Mouse (Mus musculus): ENCODE results near the gene Yap1. TPM values are rescaled to one million over a fixed set of nuclear protein-coding genes. Genes with fewer than 3 reads are reported as not detected.

The Yap1 gene
- polyA plus RNA-seq, 1 experiment from 2014 or later, result 37.1 TPM

- Histone ChIP-seq H3K9ac (replicated peaks; ENCODE audit: low read length) (no peak overlapping the region), H3K36me3 (ENCODE audit: insufficient read depth, low read length) (peaks cover 21% of the 10 kb centered on the region), H3K27ac (ENCODE audit: low read length) (peak overlapping the region; percentile 77), H3K4me1 (ENCODE audit: insufficient read depth, low read length) (peaks cover 26% of the 10 kb centered on the region; the same call in 1 of the 2 replicates), H3K9me3 (ENCODE audit: low read length) (no peaks in the 10 kb centered on the region), H3K4me2 (replicated peaks; ENCODE audit: low read depth, low read length) (no peak overlapping the region), H3K4me3 (ENCODE audit: low read length) (no peak overlapping the region), H3K27me3 (ENCODE audit: insufficient read depth, low read length) (no peaks in the 10 kb centered on the region)
- WGBS, result 57% methylated on average over 9 of the region's 9 CpGs
- ATAC-seq (ENCODE audit: low FRiP score, low TSS enrichment), result peak; percentile 86
These were observed 44.0 kb downstream of the Yap1 start for GRCm38 (mm10) chr9:7960382-7960781.

- Histone ChIP-seq H3K9me3 (ENCODE audit: low read length) (no peaks in the 10 kb centered on the region), H3K36me3 (ENCODE audit: insufficient read depth, low read length) (peaks cover 28% of the 10 kb centered on the region), H3K27ac (ENCODE audit: low read length) (no peak overlapping the region), H3K4me2 (replicated peaks; ENCODE audit: low read depth, low read length) (no peak overlapping the region), H3K4me3 (ENCODE audit: low read length) (no peak overlapping the region), H3K4me1 (ENCODE audit: insufficient read depth, low read length) (peaks cover 21% of the 10 kb centered on the region; the same call in 1 of the 2 replicates), H3K27me3 (ENCODE audit: insufficient read depth, low read length) (no peaks in the 10 kb centered on the region), H3K9ac (replicated peaks; ENCODE audit: low read length) (no peak overlapping the region)
- ATAC-seq (ENCODE audit: low FRiP score, low TSS enrichment), result no peak
- WGBS, result 90% methylated on average over 2 of the region's 2 CpGs
These were observed 45.1 kb downstream of the Yap1 start for GRCm38 (mm10) chr9:7959301-7959700.

GRCm38 (mm10) chr9:7958025-7958593, 46.3 kb downstream of the Yap1 start:
- Histone ChIP-seq H3K4me2 (replicated peaks; ENCODE audit: low read depth, low read length) (no peak overlapping the region), H3K36me3 (ENCODE audit: insufficient read depth, low read length) (peaks cover 33% of the 10 kb centered on the region), H3K27ac (ENCODE audit: low read length) (no peak overlapping the region), H3K27me3 (ENCODE audit: insufficient read depth, low read length) (no peaks in the 10 kb centered on the region), H3K4me3 (ENCODE audit: low read length) (no peak overlapping the region), H3K9ac (replicated peaks; ENCODE audit: low read length) (no peak overlapping the region), H3K9me3 (ENCODE audit: low read length) (no peaks in the 10 kb centered on the region), H3K4me1 (ENCODE audit: insufficient read depth, low read length) (peaks cover 21% of the 10 kb centered on the region; the same call in 1 of the 2 replicates)
- 74% methylated on average over 7 of the region's 7 CpGs for WGBS
- no peak for ATAC-seq (ENCODE audit: low FRiP score, low TSS enrichment)

GRCm38 (mm10) chr9:7957407-7957806, 47.0 kb downstream of the Yap1 start:
- no peak overlapping the region for H3K4me2 ChIP-seq (replicated peaks; ENCODE audit: low read depth, low read length)
- H3K27ac ChIP-seq (ENCODE audit: low read length), result no peak overlapping the region
- ATAC-seq (ENCODE audit: low FRiP score, low TSS enrichment), result no peak
- peaks cover 21% of the 10 kb centered on the region; the same call in 1 of the 2 replicates for H3K4me1 ChIP-seq (ENCODE audit: insufficient read depth, low read length)
- H3K4me3 ChIP-seq (ENCODE audit: low read length), result no peak overlapping the region
- peaks cover 40% of the 10 kb centered on the region for H3K36me3 ChIP-seq (ENCODE audit: insufficient read depth, low read length)
- WGBS, result 70% methylated on average over 2 of the region's 2 CpGs
- no peaks in the 10 kb centered on the region for H3K9me3 ChIP-seq (ENCODE audit: low read length)
- H3K27me3 ChIP-seq (ENCODE audit: insufficient read depth, low read length), result no peaks in the 10 kb centered on the region
- H3K9ac ChIP-seq (replicated peaks; ENCODE audit: low read length), result no peak overlapping the region

- H3K4me2 ChIP-seq (replicated peaks; ENCODE audit: low read depth, low read length), result no peak overlapping the region
- H3K4me3 ChIP-seq (ENCODE audit: low read length), result no peak overlapping the region
- ATAC-seq (ENCODE audit: low FRiP score, low TSS enrichment), result no peak
- no peaks in the 10 kb centered on the region for H3K9me3 ChIP-seq (ENCODE audit: low read length)
- H3K36me3 ChIP-seq (ENCODE audit: insufficient read depth, low read length), result peaks cover 40% of the 10 kb centered on the region
- peaks cover 12% of the 10 kb centered on the region; the same call in 1 of the 2 replicates for H3K4me1 ChIP-seq (ENCODE audit: insufficient read depth, low read length)
- H3K27me3 ChIP-seq (ENCODE audit: insufficient read depth, low read length), result no peaks in the 10 kb centered on the region
- 77% methylated on average over 8 of the region's 8 CpGs for WGBS
- no peak overlapping the region for H3K27ac ChIP-seq (ENCODE audit: low read length)
- H3K9ac ChIP-seq (replicated peaks; ENCODE audit: low read length), result no peak overlapping the region
These were observed 48.0 kb downstream of the Yap1 start for GRCm38 (mm10) chr9:7956400-7956799.

- Histone ChIP-seq H3K9me3 (ENCODE audit: low read length) (no peaks in the 10 kb centered on the region), H3K36me3 (ENCODE audit: insufficient read depth, low read length) (peaks cover 59% of the 10 kb centered on the region), H3K27me3 (ENCODE audit: insufficient read depth, low read length) (no peaks in the 10 kb centered on the region), H3K4me1 (ENCODE audit: insufficient read depth, low read length) (no peaks in the 10 kb centered on the region), H3K27ac (ENCODE audit: low read length) (0 out of 2 replicates have a peak overlapping the region, but pooled peaks have one; percentile 12), H3K4me2 (replicated peaks; ENCODE audit: low read depth, low read length) (no peak overlapping the region), H3K4me3 (ENCODE audit: low read length) (no peak overlapping the region), H3K9ac (replicated peaks; ENCODE audit: low read length) (no peak overlapping the region)
- 63% methylated on average over 5 of the region's 5 CpGs for WGBS
- peak; percentile 92 for ATAC-seq (ENCODE audit: low FRiP score, low TSS enrichment)
These were observed 51.5 kb downstream of the Yap1 start for GRCm38 (mm10) chr9:7952886-7953285.

- H3K9ac ChIP-seq (replicated peaks; ENCODE audit: low read length), result no peak overlapping the region
- no peaks in the 10 kb centered on the region for H3K9me3 ChIP-seq (ENCODE audit: low read length)
- H3K27ac ChIP-seq (ENCODE audit: low read length), result no peak overlapping the region
- no peaks in the 10 kb centered on the region for H3K27me3 ChIP-seq (ENCODE audit: insufficient read depth, low read length)
- ATAC-seq (ENCODE audit: low FRiP score, low TSS enrichment), result no peak
- H3K4me2 ChIP-seq (replicated peaks; ENCODE audit: low read depth, low read length), result no peak overlapping the region
- H3K36me3 ChIP-seq (ENCODE audit: insufficient read depth, low read length), result peaks cover 60% of the 10 kb centered on the region
- no peaks in the 10 kb centered on the region for H3K4me1 ChIP-seq (ENCODE audit: insufficient read depth, low read length)
- 92% methylated on average over 7 of the region's 7 CpGs for WGBS
- no peak overlapping the region for H3K4me3 ChIP-seq (ENCODE audit: low read length)
These were observed 54.2 kb downstream of the Yap1 start for GRCm38 (mm10) chr9:7950211-7950644.

- peaks cover 53% of the 10 kb centered on the region for H3K36me3 ChIP-seq (ENCODE audit: insufficient read depth, low read length)
- H3K9ac ChIP-seq (replicated peaks; ENCODE audit: low read length), result no peak overlapping the region
- WGBS, result 95% methylated on average over 4 of the region's 4 CpGs
- H3K4me2 ChIP-seq (replicated peaks; ENCODE audit: low read depth, low read length), result no peak overlapping the region
- no peaks in the 10 kb centered on the region for H3K27me3 ChIP-seq (ENCODE audit: insufficient read depth, low read length)
- no peak overlapping the region for H3K27ac ChIP-seq (ENCODE audit: low read length)
- ATAC-seq (ENCODE audit: low FRiP score, low TSS enrichment), result no peak
- no peaks in the 10 kb centered on the region for H3K9me3 ChIP-seq (ENCODE audit: low read length)
- no peak overlapping the region for H3K4me3 ChIP-seq (ENCODE audit: low read length)
- no peaks in the 10 kb centered on the region for H3K4me1 ChIP-seq (ENCODE audit: insufficient read depth, low read length)
These were observed 56.5 kb downstream of the Yap1 start for GRCm38 (mm10) chr9:7947946-7948345.

- no peak overlapping the region for H3K4me3 ChIP-seq (ENCODE audit: low read length)
- H3K4me2 ChIP-seq (replicated peaks; ENCODE audit: low read depth, low read length), result no peak overlapping the region
- H3K36me3 ChIP-seq (ENCODE audit: insufficient read depth, low read length), result peaks cover 43% of the 10 kb centered on the region
- no peak overlapping the region; the same call in 1 of the 2 replicates for H3K27ac ChIP-seq (ENCODE audit: low read length)
- no peaks in the 10 kb centered on the region for H3K27me3 ChIP-seq (ENCODE audit: insufficient read depth, low read length)
- 72% methylated on average over 7 of the region's 7 CpGs for WGBS
- no peaks in the 10 kb centered on the region for H3K9me3 ChIP-seq (ENCODE audit: low read length)
- peak; percentile 15; the same call in 1 of the 2 replicates for ATAC-seq (ENCODE audit: low FRiP score, low TSS enrichment)
- H3K9ac ChIP-seq (replicated peaks; ENCODE audit: low read length), result no peak overlapping the region
- no peaks in the 10 kb centered on the region for H3K4me1 ChIP-seq (ENCODE audit: insufficient read depth, low read length)
These were observed 60.5 kb downstream of the Yap1 start for GRCm38 (mm10) chr9:7943796-7944462.

GRCm38 (mm10) chr9:7942701-7943100, 61.7 kb downstream of the Yap1 start:
- Histone ChIP-seq H3K9ac (replicated peaks; ENCODE audit: low read length) (no peak overlapping the region), H3K27me3 (ENCODE audit: insufficient read depth, low read length) (no peaks in the 10 kb centered on the region), H3K27ac (ENCODE audit: low read length) (no peak overlapping the region), H3K4me2 (replicated peaks; ENCODE audit: low read depth, low read length) (no peak overlapping the region), H3K4me1 (ENCODE audit: insufficient read depth, low read length) (no peaks in the 10 kb centered on the region), H3K4me3 (ENCODE audit: low read length) (no peak overlapping the region), H3K9me3 (ENCODE audit: low read length) (no peaks in the 10 kb centered on the region), H3K36me3 (ENCODE audit: insufficient read depth, low read length) (peaks cover 36% of the 10 kb centered on the region)
- no peak for ATAC-seq (ENCODE audit: low FRiP score, low TSS enrichment)
- 85% methylated on average over 8 of the region's 8 CpGs for WGBS
